12 mouse cellular contexts compared by ENCODE assay signal in genomic region chr7:34714848-34715460, GRCm38 (mm10). TPM values are rescaled to one million over a fixed set of nuclear protein-coding genes. Genes with fewer than 3 reads are reported as not detected.
DNase-seq lines count a peak whose midpoint lies in the region; ATAC-seq and TF ChIP-seq lines count a peak whose summit lies in the region.
"Had no signal": no experiment of that assay in that cellular context is flagged by ENCODE, and none has a peak within 500 bp of the region (broad histone marks: within the 10 kb centered on the region; RNA-seq: fewer than 3 reads in every experiment).

No protein-coding gene starts in this region.

- no peak for TF ChIP-seq CTCF in stomach, postnatal 0 days (IDR thresholded peaks at IDR 0.05; ENCODE audit: low read depth)
- TF ChIP-seq CTCF in kidney, postnatal 0 days (IDR thresholded peaks at IDR 0.05; ENCODE audit: low read depth), result no peak

- no peak for DNase-seq in stomach, postnatal 0 days (ENCODE audit: low spot score)
- DNase-seq in forelimb bud, embryonic 11.5 days (ENCODE audit: low read depth, low spot score), result peak; percentile 61
- peak; percentile 53 for DNase-seq in kidney, postnatal 0 days (ENCODE audit: low spot score)
- DNase-seq in liver, result no peak
- no peak for DNase-seq in urinary bladder, adult 2 months (ENCODE audit: low spot score)
- DNase-seq in heart, postnatal 25 days (ENCODE audit: low spot score), result no peak
- DNase-seq: gastrocnemius, postnatal 14 days; right cerebral cortex, postnatal 4 days; thymus, postnatal 14 days had no signal

- H3K27ac ChIP-seq in stomach, embryonic 14.5 days (ENCODE audit: low read length), result no peak overlapping the region
- H3K27ac ChIP-seq in stomach, postnatal 0 days (replicated peaks), result no peak overlapping the region
- peak overlapping the region; percentile 68 for H3K27ac ChIP-seq in kidney, postnatal 0 days
- H3K27ac ChIP-seq in stomach, embryonic 16.5 days (ENCODE audit: low read length), result no peak overlapping the region
- H3K27ac ChIP-seq: heart, embryonic 15.5 days had no signal

- no peak for TF ChIP-seq EP300 in stomach, postnatal 0 days (optimal IDR thresholded peaks at IDR 0.05)

- no peak overlapping the region for H3K4me2 ChIP-seq in stomach, embryonic 14.5 days (replicated peaks; ENCODE audit: low read depth, low read length)
- no peak overlapping the region for H3K4me2 ChIP-seq in stomach, postnatal 0 days (replicated peaks; ENCODE audit: low read depth)
- H3K4me2 ChIP-seq in kidney, postnatal 0 days (ENCODE audit: low read length), result no peak overlapping the region
- H3K4me2 ChIP-seq in stomach, embryonic 16.5 days (ENCODE audit: low read depth, low read length), result no peak overlapping the region
- H3K4me2 ChIP-seq: heart, embryonic 15.5 days had no signal

- H3K9ac ChIP-seq in stomach, embryonic 14.5 days (replicated peaks; ENCODE audit: low read depth, low read length), result no peak overlapping the region
- H3K9ac ChIP-seq in stomach, postnatal 0 days (ENCODE audit: low read length), result no peak overlapping the region
- H3K9ac ChIP-seq in kidney, postnatal 0 days (ENCODE audit: low read depth, low read length), result no peak overlapping the region
- H3K9ac ChIP-seq in stomach, embryonic 16.5 days (ENCODE audit: low read length), result no peak overlapping the region
- H3K9ac ChIP-seq: heart, embryonic 15.5 days had no signal

- peak; percentile 24; the same call in 1 of the 2 replicates for ATAC-seq in stomach, embryonic 14.5 days (ENCODE audit: insufficient number of reproducible peaks, insufficient read depth, low FRiP score, low read depth)
- ATAC-seq in stomach, postnatal 0 days (ENCODE audit: low FRiP score, low TSS enrichment), result no peak
- ATAC-seq in kidney, postnatal 0 days (replicated peaks; ENCODE audit: low FRiP score, low read depth), result 0 out of 2 replicates have a peak, but pooled peaks have one; percentile 48
- ATAC-seq in stomach, embryonic 16.5 days (ENCODE audit: insufficient read depth, low FRiP score), result peak; percentile 39; the same call in 1 of the 2 replicates

- no peaks in the 10 kb centered on the region for H3K36me3 ChIP-seq in stomach, embryonic 14.5 days (ENCODE audit: control insufficient read depth, insufficient read depth, low read length)
- no peaks in the 10 kb centered on the region for H3K36me3 ChIP-seq in stomach, postnatal 0 days (ENCODE audit: control insufficient read depth, insufficient read depth, low read length)
- no peaks in the 10 kb centered on the region for H3K36me3 ChIP-seq in kidney, postnatal 0 days (ENCODE audit: insufficient read depth, low read length)
- H3K36me3 ChIP-seq in stomach, embryonic 16.5 days (ENCODE audit: control insufficient read depth, insufficient read depth, low read length), result no peaks in the 10 kb centered on the region
- H3K36me3 ChIP-seq: heart, embryonic 15.5 days had no signal

- WGBS in stomach, embryonic 14.5 days, result 42% methylated on average over 11 of the region's 11 CpGs
- 39% methylated on average over 11 of the region's 11 CpGs for WGBS in stomach, postnatal 0 days
- 37% methylated on average over 11 of the region's 11 CpGs for WGBS in kidney, postnatal 0 days
- 45% methylated on average over 11 of the region's 11 CpGs for WGBS in stomach, embryonic 16.5 days

- H3K27me3 ChIP-seq in stomach, embryonic 14.5 days (ENCODE audit: control insufficient read depth, insufficient read depth, low read length), result no peaks in the 10 kb centered on the region
- H3K27me3 ChIP-seq in stomach, postnatal 0 days (ENCODE audit: control insufficient read depth, insufficient read depth, low read length), result no peaks in the 10 kb centered on the region
- H3K27me3 ChIP-seq in kidney, postnatal 0 days (ENCODE audit: insufficient read depth, low read length), result no peaks in the 10 kb centered on the region
- no peaks in the 10 kb centered on the region for H3K27me3 ChIP-seq in stomach, embryonic 16.5 days (ENCODE audit: control insufficient read depth, insufficient read depth, low read length)

- intact Hi-C loops in heart, postnatal 25 days (cut with DNase I), result no loop called here

- no peak overlapping the region for H3K4me3 ChIP-seq in stomach, embryonic 14.5 days (ENCODE audit: low read depth, low read length)
- no peak overlapping the region for H3K4me3 ChIP-seq in stomach, postnatal 0 days (ENCODE audit: low read depth, low read length)
- no peak overlapping the region for H3K4me3 ChIP-seq in kidney, postnatal 0 days (replicated peaks; ENCODE audit: low read depth, low read length)
- no peak overlapping the region for H3K4me3 ChIP-seq in stomach, embryonic 16.5 days (replicated peaks; ENCODE audit: low read length)
- H3K4me3 ChIP-seq: heart, embryonic 15.5 days had no signal

- peaks cover 12% of the 10 kb centered on the region; the same call in 1 of the 2 replicates for H3K4me1 ChIP-seq in stomach, embryonic 14.5 days (ENCODE audit: control insufficient read depth, insufficient read depth, low read length)
- no peaks in the 10 kb centered on the region for H3K4me1 ChIP-seq in stomach, postnatal 0 days (replicated peaks; ENCODE audit: control insufficient read depth, insufficient read depth)
- H3K4me1 ChIP-seq in kidney, postnatal 0 days (replicated peaks; ENCODE audit: insufficient read depth, low read length), result peaks cover 14% of the 10 kb centered on the region
- no peaks in the 10 kb centered on the region for H3K4me1 ChIP-seq in stomach, embryonic 16.5 days (ENCODE audit: control insufficient read depth, insufficient read depth, low read length)

- no peaks in the 10 kb centered on the region for H3K9me3 ChIP-seq in stomach, embryonic 14.5 days (ENCODE audit: control insufficient read depth, low read depth, low read length)
- no peaks in the 10 kb centered on the region for H3K9me3 ChIP-seq in stomach, postnatal 0 days (ENCODE audit: control insufficient read depth, low read length)
- no peaks in the 10 kb centered on the region for H3K9me3 ChIP-seq in kidney, postnatal 0 days (replicated peaks; ENCODE audit: low read length)
- no peaks in the 10 kb centered on the region for H3K9me3 ChIP-seq in stomach, embryonic 16.5 days (replicated peaks; ENCODE audit: control insufficient read depth, low read length)
- H3K9me3 ChIP-seq: heart, embryonic 15.5 days had no signal

RNA-seq across cellular contexts. Expression of gene Kctd15, which starts 58.4 kb away (rescaled TPM):
- polyA plus RNA-seq in stomach, embryonic 14.5 days (2014; fragmentation: Nextera tagmentation; extraction: Ambion mirVana), result 10.6 and 11.3 TPM in 2 replicates
- 17.5 and 17.9 TPM in 2 replicates for polyA plus RNA-seq in stomach, postnatal 0 days (2015; fragmentation: Nextera tagmentation; extraction: Ambion mirVana)
- 24.7 and 26.8 TPM in 2 replicates for polyA plus RNA-seq in kidney, postnatal 0 days (2015; fragmentation: Nextera tagmentation; extraction: Ambion mirVana)
- polyA plus RNA-seq in stomach, embryonic 16.5 days (2015; fragmentation: Nextera tagmentation; extraction: Ambion mirVana), result 18.5 and 26.0 TPM in 2 replicates
- 63.9 and 67.8 TPM in 2 replicates for polyA plus RNA-seq in urinary bladder, adult 2 months (2012; rRNA removed)
- total RNA-seq in heart, postnatal 25 days (2021), result 1 to 10 TPM; 2.8 to 3.8 TPM

Comparison
In these comparisons a context has a peak if more than half of its experiments do, and no peak if none do; other contexts are left out.
1. DNase-seq: peak in forelimb bud, embryonic 11.5 days (single experiment) and kidney, postnatal 0 days (single experiment); none in stomach, postnatal 0 days (single experiment), liver (single experiment), urinary bladder, adult 2 months (single experiment) and heart, postnatal 25 days (single experiment).